Mouse (Mus musculus) liver, embryonic 14.5 days (tissue): ENCODE data around the gene Gm2056.
"Not testable (repeated sequence)": the region's sequence is repeated elsewhere in the genome, so short reads cannot be mapped to it uniquely, and the experiment has no call there.

Source experiments
- CTCF ChIP-seq: IDR thresholded peaks from 2 replicates; pipeline ENCODE4 v1.5.1; 2016; ENCODE audit warnings: antibody characterized with exemption, low read depth, control low read depth
- EP300 ChIP-seq: IDR thresholded peaks from 2 replicates; pipeline ENCODE4 v1.6.1; 2016; ENCODE audit warnings: antibody characterized with exemption, low read depth

DNA sequence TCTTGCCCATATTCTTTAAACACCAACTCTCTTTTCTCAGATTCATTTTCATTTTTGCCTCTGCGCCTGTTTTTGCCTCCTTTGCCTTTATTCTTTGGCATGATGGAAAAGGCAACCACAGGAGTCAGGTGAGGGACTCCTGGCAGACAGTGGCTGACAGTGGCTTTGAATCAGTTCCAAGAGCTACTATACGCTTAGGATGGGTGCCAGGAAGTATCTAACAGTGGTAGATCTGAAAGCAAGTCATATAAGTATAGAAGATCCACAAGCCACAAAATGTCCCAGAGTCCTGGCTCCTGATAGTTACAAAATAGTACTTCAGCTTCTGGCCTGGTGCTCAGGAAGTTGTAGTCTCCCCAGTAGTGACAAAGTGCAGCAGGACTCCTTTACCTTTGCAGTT lies 8.1 kb upstream of the Gm2056 start, which contains the start of gene Gm6803:
- TF ChIP-seq EP300, CTCF: not testable (repeated sequence)
